Mouse (Mus musculus) embryonic fibroblast, embryonic 13.5 days (primary cell): ENCODE data around the gene Apoa5.

Source experiments
- CTCF ChIP-seq: IDR thresholded peaks from 2 replicates; pipeline ENCODE4 v1.5.1; 2011; ENCODE audit warnings: mild to moderate bottlenecking, control low read depth, low read length, moderate library complexity, borderline replicate concordance; ENCODE audit not compliant: insufficient read depth
- POLR2A ChIP-seq: IDR thresholded peaks from 2 replicates; pipeline ENCODE4 v1.6.1; 2011; ENCODE audit warnings: low read depth, mild to moderate bottlenecking, control low read depth, low read length, moderate library complexity

GRCm38 (mm10) chr9:46223090-46223489 lies 45.3 kb upstream of the Apoa5 start:
- no peak for TF ChIP-seq POLR2A
- TF ChIP-seq CTCF = no peak
